Mouse (Mus musculus): ENCODE data around the gene Pigq. TPM values are rescaled to one million over a fixed set of nuclear protein-coding genes. Genes with fewer than 3 reads are reported as not detected.

The Pigq gene
- total RNA-seq (2022) = 100 to 1,000 TPM; 104 to 113 (median 104) TPM

DNA sequence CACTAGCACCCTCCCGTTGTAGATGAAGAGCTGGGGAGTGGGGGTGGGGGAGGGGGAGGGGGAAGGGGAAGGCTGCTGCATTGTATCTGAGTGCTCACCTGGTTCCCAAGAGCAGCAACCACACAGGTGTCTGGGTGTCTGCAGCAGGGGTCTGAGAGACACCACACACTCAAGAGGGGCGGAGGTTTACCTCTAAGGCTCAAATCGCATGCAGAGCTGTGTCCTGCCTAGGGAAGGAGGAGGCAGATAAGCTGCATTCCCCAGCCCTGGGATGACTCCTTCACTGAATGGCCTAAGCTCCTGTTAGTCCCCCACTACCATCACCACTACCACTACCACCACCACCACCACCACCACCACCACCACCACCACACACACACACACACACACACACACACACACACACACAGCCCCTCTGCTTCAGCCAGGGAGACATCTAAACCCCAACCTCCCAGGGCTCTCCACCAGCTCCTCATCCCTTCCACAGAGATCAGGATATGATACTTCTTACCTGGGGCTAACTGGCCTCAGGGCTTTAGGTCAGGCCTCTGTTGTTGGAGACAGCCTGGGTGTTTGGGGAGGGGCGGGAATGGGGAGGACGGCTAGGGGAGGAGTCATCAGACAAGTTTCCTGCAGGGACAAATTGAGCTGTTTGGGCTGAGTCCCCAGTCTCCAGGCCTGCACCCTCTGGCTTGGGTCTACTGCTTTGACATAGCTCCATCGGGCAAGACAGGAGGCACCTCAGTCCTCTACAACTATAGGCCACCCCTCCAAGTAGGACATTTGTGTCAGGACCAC, at the start of gene Pigq, which contains the start of gene Nhlrc4:
Pigq (minus strand) TSS at position 571 of the 798 bp plus-strand sequence.
Nhlrc4 (minus strand) TSS at position 596 of the 798 bp plus-strand sequence.
- no peak for DNase-seq (ENCODE audit: low spot score in 2 of 2)

DNA sequence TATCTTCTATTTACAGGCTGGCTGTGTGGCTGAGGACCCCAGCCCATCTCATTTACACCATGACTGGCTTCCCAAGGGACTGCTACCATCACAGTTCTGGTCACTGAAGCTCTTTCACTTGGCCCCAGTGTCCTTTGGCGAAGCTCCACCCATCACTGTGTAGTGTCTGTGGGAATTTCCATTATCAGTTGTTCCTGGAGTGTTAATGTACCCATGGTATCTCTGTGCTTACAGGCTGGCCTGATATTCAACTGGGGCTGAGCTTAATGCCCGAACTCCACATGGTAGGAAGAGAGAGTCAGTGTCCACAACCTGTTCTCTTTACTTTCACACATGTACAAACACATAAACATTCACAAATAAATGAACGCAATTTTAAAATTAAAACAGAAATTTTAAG, 48.8 kb upstream of the Pigq start:
- no peak for DNase-seq (ENCODE audit: low spot score in 2 of 2)

DNA sequence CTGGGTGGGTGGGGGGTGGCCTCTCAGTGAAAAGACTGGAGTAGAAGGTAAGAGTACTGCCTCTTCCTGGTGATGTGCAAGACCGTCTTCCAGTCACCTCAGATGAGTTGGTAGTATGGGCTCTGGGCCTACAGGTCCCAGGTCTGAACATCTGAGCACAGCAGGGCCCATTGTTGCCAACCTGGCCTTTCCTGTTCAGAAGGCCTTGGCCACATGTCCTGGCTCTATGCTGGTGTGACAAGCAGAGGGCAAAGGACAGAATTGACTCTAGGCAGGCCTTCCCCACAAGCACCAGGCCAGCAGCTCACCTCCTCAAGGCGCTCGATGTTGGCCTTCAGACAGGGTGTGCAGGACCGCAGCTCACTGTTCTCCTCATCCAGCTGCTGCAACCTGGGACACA, 47.5 kb upstream of the Pigq start:
- DNase-seq (ENCODE audit: low spot score in 2 of 2) = no peak

DNA sequence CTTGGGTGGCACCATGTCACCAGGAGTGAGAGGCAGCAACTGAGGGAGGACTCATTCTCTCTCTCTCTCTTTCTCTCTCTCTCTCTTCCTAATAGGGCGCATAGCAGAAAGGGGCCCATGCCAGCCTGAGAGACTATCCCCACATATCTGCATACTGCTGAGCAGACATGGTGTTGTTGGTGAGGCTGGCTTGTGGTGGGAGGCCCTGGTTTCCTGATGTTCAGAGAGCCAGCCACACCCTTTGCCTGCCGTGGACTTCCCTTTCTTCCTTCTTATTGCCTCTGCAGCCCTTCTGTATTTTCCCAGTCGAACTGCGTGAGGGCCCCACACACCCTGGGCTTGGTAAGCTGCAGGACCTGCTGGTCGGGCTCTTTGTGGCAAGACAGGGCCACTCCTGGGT, 45.6 kb upstream of the Pigq start:
- DNase-seq (ENCODE audit: low spot score in 2 of 2) = no peak

DNA sequence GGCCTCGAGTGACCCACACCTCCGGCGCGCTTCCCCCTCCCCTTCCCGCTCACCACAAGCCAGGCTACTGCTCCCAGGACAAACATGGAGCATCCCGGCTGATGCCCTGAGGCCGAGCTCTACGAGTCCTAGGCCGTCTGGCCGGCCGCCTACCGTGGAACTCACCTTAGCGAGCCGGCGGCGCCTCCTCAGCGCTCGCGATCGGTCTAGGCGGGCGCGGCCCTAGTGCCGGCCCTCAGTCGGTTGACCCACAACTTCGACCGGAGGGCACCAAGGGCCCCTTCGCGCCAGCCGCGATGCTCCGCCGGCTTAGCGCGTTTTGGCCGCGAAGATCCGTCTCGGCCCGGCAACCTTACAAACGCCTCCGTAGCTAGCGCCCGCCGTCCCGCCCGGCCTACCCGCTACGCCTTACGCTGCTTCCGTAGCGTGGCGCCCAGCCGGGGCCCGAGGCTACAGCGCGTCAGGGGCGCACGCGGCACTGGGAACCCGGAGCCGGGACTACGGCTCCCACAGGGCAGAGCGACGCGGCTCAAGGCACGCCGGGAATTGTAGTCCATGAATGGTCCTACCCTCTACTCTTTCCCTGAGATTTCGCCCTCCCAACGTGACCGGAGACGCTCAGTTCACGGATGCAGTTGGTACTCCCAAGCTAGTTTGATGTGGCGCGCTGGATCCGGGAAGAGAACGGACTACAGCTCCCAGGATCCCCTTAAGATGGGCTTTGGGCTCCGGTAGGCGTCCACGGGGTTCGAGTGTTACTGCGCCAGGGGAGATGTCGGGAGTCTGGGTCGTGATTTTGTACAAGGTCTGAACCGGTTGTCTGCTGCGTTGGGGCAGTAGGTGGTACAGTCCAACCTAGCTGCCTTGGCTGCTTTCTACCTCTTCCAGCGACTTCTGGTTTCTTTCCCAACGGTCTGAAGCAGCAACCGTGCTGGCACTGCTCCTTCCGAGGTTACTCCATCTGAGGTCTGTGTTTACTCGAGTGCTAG, 40.9 kb upstream of the Pigq start, which contains the start of gene Capn15:
Capn15 (minus strand) TSS at position 491 of the 989 bp plus-strand sequence.
- peak; percentile 89 to 96 for DNase-seq (ENCODE audit: low spot score in 2 of 2)

DNA sequence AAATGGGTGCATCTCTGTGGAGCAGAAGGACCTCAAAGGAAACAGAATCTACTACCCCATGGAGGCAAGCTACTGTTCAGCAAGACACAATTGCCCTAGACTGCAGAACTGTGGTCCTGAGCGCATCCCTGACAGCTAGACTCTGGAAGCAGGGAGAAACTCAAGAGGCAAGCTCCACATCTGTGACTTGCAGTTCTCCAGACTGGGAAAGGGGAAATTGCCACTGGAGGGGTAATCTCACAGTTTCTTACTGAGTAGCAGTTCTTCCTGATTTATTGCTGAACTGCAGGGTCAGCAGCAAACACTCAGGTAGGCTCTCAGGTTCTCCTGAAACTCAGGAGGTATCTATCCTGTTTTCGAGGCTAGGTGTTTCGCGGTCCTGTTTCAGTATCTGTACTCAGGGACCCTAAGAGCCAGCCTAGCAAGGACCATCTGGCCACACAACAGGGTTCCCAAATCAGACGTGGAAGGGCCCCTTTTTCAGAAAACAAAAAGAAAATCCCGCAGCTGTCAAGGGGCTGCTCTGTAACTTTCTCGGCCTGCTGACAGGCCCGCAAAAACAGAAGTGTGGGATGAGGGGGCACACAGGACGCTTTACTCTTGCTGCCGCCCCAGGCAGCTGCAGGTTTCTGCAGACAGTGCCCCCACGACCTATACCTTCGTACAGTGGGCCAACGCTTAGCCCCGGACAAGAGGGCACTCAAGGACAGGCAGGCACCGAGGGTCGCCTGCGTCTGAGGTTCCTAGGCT, 40.0 kb upstream of the Pigq start:
- no peak for DNase-seq (ENCODE audit: low spot score in 2 of 2)

DNA sequence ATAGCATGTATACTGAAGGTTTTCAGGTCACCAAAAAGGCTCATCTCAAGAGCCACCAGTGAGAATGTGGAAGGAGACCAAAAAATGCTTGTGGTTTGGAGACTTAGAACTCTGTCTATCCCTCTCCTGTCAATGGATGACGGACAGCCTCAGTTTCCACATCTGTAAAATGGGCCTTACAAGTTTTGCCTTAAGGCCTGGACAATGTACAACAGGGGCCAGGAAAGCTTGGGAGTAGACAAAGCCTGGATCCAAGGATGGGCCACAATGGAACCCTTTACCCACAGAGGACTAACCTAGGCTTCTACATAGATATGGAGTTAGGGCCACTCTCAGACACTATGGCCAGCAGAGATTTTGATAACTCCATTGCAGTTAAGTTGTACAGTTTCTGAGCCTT, 39.3 kb upstream of the Pigq start:
- DNase-seq (ENCODE audit: low spot score in 2 of 2) = no peak

DNA sequence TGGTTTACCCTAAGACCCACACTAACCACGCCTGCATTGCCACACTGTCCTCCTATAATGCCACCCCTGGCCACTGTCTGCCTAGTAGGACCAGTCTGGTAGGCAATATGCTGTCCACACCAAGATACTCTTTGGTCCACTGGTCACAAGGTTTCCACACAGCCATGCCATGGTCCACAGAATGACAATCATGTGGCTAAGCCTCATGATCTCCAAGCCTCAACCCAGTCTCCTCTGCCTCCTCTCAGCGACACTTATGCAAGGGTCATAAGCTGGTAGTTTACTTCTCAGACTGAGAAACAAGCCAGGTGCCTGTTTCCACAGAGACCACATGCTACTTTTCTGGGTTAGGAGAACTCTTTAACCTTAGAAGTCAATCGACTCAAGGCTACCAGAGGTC, 38.2 kb upstream of the Pigq start:
- DNase-seq (ENCODE audit: low spot score in 2 of 2) = no peak

DNA sequence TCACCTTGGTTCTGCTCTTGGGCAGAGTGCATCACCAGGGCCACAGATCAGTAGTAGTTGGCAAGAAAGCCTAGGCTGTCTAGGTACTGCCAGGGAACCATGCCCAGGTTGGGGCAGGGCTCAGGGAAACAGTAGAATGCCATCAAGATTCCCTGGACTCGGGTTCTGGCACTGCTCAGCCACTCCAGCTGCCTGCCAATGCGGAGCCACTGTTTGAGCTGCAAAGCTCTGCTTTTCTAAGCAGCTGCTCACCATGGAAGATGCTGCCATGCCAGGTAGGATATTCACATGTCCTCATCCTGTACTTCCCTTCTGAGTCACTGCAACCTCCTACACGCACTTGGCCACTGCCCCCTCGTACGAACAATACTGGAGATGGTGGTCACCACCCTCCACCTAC, 36.1 kb upstream of the Pigq start:
- peak in 1 of 2 experiments; percentile 54 for DNase-seq (ENCODE audit: low spot score in 2 of 2)

DNA sequence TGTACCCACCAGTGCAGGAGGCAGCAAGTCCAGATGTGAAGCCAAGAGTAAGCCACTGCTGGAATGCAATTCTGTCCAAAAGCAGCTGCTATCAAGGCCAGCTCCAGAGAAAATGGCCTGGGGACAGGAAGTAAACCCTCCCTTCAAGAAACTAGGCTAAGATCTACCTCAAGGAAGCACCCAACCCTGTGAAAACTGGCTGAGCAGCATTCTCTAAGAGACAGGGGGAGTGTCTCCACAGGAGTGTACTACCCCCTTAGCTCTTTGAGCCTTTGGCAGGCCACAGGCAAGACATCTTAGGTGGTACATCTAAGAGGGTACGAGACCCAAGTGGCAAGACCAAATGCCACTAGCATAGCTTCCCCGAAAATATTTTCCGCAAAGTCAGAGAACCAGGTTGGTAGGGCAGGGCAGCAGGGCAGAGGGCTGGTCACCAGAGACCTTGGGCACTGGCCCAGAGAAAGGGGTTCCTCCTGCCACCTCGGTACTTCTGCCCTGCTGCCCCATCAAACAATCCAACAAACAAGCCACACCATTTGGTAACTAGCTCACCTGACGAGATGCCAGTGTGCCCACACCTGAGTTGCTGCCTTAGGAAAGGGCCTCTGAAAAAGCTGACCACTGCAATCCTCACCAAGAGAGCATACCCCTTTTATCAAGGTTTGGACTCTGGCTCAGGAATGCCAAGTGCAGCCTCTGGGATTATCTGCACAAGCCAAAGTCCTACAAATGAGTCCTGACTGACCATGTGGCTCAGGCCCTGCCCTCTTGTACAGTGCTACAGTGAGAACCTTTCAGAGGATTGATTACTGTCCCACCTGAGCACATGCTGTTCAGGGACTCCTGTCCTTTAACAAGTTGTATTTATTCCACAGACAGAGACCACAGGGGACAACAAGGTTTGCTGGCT, 35.3 kb upstream of the Pigq start:
- DNase-seq (ENCODE audit: low spot score in 2 of 2) = no peak

DNA sequence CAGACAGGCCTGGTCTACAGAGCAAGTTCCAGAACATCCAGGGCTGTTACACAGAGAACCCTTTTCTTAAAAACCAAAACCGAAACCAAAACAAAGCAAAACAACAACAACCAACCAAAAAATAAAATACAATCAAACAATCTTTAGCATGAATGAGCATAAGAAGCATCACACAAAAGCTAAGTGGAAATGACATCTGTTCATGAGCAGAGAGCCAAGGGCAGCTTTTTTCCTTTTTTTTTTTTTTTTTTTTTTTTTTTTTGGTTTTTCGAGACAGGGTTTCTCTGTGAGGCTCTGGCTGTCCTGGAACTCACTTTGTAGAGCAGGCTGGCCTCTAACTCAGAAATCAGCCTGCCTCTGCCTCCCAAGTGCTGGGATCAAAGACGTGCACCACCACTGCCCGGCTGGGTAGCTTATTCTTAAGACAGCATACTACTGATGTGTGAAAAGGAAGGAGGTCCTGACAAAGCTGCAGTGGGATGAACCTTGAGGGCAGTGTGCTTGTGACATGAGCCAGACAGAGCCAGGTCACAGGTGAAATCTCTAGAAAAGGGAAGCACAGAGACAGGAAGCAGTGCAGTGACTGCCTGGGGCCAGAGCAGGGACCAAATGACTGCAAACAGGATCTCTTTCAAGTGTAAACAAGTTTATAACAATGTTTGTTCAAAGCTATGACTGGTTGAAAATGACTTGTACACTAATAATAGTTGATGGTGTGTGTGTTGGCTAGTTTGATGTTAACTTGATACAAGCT, 26.4 kb upstream of the Pigq start:
- no peak for DNase-seq (ENCODE audit: low spot score in 2 of 2)

DNA sequence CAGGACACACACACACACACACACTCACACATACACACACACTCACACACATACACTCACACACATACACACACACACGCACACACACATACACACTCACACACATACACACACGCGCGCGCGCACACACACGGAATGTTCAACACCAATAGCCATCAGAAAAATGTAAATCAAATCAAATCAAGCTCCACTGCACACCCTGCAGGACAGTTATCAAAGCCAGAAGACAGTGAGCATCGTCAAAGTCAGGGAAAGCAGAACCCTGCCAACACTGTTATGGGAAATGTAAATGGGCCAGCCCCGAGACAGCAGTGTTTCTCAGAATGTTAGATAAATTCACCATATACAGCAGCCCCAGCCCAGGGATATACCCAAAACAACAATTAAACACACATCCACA, 25.7 kb upstream of the Pigq start:
- DNase-seq (ENCODE audit: low spot score in 2 of 2) = no peak

DNA sequence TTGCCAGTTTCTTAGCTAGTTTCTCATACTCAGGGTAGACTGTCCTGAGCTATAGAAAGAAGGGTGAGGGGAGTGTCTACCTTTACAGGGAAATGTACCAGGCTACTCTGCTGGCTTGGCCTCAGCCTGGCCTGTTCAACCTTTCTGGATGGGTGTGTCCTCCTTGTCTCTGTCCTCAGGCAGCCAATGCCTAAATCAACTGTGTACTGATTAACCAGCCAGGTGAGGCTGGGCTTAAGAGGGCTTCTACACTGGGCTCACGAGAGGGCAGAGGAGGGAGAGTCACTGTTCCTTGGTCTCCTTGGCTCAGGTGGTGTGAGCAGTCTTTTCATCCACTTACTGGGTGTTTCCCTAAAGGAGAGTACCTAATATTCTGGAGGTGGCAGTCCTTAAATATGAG, 23.4 kb upstream of the Pigq start:
- no peak for DNase-seq (ENCODE audit: low spot score in 2 of 2)

DNA sequence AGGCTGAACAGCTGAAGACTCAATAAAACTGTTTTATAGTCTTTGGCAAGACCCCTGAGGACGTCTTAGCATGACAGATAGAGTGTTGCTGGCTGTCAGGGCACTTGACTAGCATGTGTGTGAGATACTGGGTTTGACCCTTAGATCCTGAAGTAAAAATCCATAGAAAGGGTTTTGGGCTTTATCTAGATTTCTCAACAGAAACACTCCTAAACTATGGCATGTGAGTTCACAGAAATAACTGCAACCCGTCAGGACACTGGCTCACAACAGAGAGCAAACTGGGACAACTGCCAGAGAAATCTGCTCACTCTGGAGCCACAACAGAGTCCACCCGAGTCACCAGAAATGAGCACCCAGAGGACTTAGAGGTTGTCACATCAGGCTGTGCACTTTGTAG, 22.9 kb upstream of the Pigq start:
- DNase-seq (ENCODE audit: low spot score in 2 of 2) = no peak

DNA sequence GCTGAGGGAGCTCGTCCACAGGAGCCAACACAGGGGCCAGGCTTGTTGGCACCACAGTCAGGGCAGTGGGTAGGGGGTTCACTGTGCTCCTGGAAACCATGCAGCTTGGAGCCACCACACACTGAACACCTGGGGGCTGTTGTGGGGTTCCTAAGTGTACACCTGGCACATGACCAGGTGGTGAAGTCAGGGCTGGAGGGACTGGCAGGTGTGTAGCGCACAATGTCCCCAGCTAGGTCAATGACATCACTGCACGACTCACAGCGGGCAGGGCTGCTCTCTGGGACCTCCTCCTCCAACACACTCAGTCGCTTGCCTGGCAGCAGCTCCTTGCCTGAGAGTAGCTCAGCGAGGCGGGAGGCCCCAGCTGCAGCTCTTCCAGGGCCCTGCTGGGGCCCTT, 19.5 kb upstream of the Pigq start:
- no peak for DNase-seq (ENCODE audit: low spot score in 2 of 2)

DNA sequence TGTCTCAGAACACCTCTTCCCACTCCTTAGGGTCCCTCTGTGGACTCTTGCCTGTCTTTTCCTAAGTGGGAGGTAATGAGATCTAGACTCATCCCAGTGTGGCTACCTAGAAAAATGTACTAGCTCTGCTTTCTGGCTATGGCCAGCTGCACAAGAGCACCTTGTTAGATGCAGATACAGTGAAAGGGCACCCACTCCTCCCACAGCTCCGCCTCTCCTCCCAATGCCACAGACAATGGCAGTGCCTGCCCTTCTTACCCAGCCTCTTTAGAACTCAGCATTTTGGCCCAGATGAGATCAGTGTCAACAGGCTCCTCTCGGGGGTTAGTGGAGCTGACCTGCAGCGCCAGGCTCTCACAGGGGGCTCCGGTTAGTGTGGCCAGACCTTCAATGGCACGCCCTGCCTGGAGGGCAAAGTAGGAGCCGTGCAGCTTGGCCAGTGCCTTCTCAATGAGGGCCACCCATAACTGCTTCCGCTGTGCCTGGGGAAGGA, 17.7 kb upstream of the Pigq start:
- no peak for DNase-seq (ENCODE audit: low spot score in 2 of 2)

DNA sequence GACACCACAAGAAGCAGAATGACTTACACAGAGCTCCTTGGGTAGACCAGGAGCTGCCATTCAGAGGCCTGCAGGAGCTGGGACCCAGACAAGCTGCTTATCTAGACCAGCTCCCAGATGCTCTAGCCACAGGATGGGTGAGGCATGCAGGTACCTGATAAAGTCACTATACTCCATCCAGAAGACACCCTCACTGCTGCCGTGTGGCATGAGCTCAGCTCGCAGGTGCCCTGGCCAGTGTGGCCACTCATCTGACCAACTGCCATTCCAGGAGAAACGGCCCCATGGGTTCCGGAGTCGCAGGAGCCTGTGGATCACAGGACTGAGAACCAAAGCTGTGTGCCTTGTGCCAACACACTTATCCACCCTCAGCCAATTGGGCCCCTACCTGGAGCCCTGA, 16.8 kb upstream of the Pigq start:
- DNase-seq (ENCODE audit: low spot score in 2 of 2) = no peak

DNA sequence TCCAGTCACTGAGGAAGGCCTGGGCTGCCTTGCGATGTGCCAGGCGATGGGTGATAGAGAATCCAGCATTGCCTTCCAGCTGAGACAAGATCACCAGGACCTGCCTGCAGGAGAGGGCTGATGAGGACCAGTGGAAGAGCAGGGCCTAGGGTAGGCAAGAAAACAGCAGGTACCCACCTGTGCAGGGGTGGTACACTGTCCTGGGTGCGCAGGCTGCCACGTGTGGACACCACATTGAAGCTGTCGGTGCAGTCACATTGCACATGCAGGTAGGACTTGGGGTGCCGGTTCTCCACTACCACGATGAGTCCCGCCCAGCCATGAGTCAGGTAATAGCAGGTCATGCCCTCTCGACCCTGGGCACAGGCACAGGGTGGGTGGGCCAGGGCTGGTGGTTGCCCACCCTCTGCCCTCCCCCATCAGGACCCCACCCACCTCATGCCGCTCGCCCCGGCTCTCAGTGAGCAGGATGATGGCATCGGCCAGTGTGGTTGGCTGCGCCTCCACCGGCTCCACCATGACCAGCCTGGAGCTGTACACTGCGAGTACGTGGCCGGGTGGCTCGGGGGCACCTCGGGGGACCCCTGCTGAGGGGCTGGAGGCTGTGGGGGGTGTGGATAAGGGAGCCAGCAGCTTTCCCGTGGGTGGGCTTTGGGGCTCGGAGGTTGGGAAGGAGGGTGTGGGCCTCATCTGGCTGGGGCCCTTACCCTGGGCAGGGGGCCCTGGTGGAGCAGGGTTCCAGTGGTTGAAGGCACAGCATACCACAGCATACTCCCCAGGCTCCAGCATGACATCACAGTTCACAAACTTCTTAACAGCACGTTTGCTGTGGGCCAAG, 15.1 kb upstream of the Pigq start:
- no peak for DNase-seq (ENCODE audit: low spot score in 2 of 2)

Measured in left cerebral cortex, adult 8-10 months (tissue).